Mouse (Mus musculus): Measurements from ENCODE around the gene Hamp.

DNA sequence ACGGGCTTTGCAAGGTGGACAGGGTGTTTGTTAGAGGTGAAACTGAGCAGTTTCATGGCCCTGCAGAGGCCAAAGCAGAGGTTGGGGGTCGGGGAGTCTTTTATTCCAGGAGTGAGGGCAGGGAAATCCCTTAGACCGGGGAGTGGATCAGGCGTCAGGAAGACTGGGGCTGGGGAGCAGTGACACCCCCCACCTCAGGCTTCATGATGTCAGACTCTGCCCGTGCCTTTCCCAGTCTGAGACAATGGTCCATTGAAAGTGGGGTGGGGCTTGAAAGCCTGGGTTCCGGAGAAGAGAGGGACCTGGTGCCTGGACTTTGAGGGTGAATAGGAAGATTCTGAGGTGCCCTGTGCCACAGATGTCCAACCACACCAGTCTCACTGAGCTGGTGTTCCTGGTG lies 27.1 kb downstream of the Hamp start:
- no peak for TF ChIP-seq ZNF384 (IDR thresholded peaks at IDR 0.05; ENCODE audit: low read depth, low read length)
- TF ChIP-seq HCFC1 (IDR thresholded peaks at IDR 0.05; ENCODE audit: borderline replicate concordance, insufficient read depth, low read length) = no peak
- no peak for TF ChIP-seq ZC3H11A (IDR thresholded peaks at IDR 0.05; ENCODE audit: borderline replicate concordance, low read depth, low read length)
- no peak for TF ChIP-seq CHD2 (IDR thresholded peaks at IDR 0.05; ENCODE audit: low read depth, low read length)
